ENCODE assay signal across 18 mouse cellular contexts in genomic region chr8:118037801-118038200, GRCm38 (mm10).
"Had no signal": no experiment of that assay in that cellular context is flagged by ENCODE, and none has a peak within 500 bp of the region (broad histone marks: within the 10 kb centered on the region; RNA-seq: fewer than 3 reads in every experiment).

No protein-coding gene starts in this region.

- H3K27me3 ChIP-seq: liver, embryonic 15.5 days; lung, embryonic 15.5 days; megakaryocyte, embryonic 14.5 days; midbrain, embryonic 12.5 days; neural tube, embryonic 12.5 days; stomach, embryonic 15.5 days had no signal

- H3K4me2 ChIP-seq: liver, embryonic 15.5 days; lung, embryonic 15.5 days; midbrain, embryonic 12.5 days; neural tube, embryonic 12.5 days; stomach, embryonic 15.5 days had no signal

- H3K9ac ChIP-seq: liver, embryonic 15.5 days; liver, postnatal 0 days; lung, embryonic 15.5 days; midbrain, embryonic 12.5 days; neural tube, embryonic 12.5 days; stomach, embryonic 15.5 days had no signal

- H3K36me3 ChIP-seq: liver, embryonic 15.5 days; lung, embryonic 15.5 days; midbrain, embryonic 12.5 days; neural tube, embryonic 12.5 days; stomach, embryonic 15.5 days had no signal

- H3K9me3 ChIP-seq: lung, embryonic 15.5 days; midbrain, embryonic 12.5 days; neural tube, embryonic 12.5 days; stomach, embryonic 15.5 days had no signal

- H3K4me1 ChIP-seq: liver, embryonic 15.5 days; lung, embryonic 15.5 days; megakaryocyte, embryonic 14.5 days; stomach, embryonic 15.5 days had no signal

- H3K27ac ChIP-seq: liver, embryonic 15.5 days; lung, embryonic 15.5 days; macrophage; midbrain, embryonic 12.5 days; neural tube, embryonic 12.5 days; stomach, embryonic 15.5 days; stomach, postnatal 0 days had no signal

- ATAC-seq: liver, postnatal 0 days; lung, postnatal 0 days had no signal

- DNase-seq: liver, postnatal 0 days; lung, adult 2 months; lung, postnatal 14 days; lung, postnatal 36 days; midbrain, embryonic 14.5 days; right cerebral cortex, postnatal 14 days; thymus, adult 2 months; thymus, postnatal 25 days; thymus, postnatal 4 days had no signal

- H3K4me3 ChIP-seq: liver, embryonic 15.5 days; lung, embryonic 15.5 days; midbrain, embryonic 12.5 days; neural tube, embryonic 12.5 days; stomach, embryonic 15.5 days had no signal
